Mouse (Mus musculus) heart, postnatal 25 days (tissue): ENCODE results near the gene Igflr1. TPM values are rescaled to one million over a fixed set of nuclear protein-coding genes. Genes with fewer than 3 reads are reported as not detected.

Experiments used
- DNase-seq: peaks from one replicate; pipeline ENCODE4 v3.0.0; 2022; ENCODE audit warnings: low spot score
- intact Hi-C: fragments of 180-260 bp; cut with DNase I; formaldehyde crosslinking; loops from one replicate; pipeline ENCODE4 v1.15.1; 2025
- total RNA-seq, 2 experiments: library from RNA; stranded (reverse); gene quantifications; 2 replicates each; pipeline ENCODE4 v1.2.3; 2021

The Igflr1 gene
- total RNA-seq, 2 experiments from 2014 or later: 1.3 to 1.6 TPM

DNA sequence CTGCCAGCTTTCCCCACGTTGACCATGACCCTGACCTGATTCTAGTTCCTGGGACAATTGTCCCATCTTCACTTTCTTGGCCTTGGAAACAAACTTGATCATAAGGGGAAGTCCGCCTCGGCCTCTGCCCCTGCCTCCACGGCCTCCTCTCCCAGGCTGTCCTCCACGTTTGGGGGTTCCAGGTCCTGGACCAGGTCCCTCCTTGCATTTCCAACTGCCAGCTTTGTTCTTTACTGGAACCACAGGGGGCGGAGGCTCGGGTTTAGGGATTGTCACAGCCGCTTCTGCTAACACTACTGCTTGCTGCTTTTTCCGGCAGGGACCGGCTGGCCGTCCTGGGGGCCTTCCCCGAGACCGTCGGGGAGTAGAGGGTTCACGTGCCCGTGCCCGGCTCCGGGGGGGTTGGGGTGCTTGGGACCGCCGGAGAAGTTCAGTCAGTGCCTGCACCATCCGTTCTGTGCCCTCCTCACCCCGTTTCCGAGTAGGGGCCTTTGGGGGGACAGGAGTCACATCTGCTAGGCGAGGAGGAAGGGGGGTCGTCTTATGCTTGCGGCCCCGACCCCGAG lies 21.3 kb downstream of the Igflr1 start:
- DNase-seq: no peak
- intact Hi-C loops: loop anchor here (1.0 to 10.0 kb wide), 3 partner anchors 21 to 368 kb away; partner anchors contain the start of genes Igflr1 and Usf2

DNA sequence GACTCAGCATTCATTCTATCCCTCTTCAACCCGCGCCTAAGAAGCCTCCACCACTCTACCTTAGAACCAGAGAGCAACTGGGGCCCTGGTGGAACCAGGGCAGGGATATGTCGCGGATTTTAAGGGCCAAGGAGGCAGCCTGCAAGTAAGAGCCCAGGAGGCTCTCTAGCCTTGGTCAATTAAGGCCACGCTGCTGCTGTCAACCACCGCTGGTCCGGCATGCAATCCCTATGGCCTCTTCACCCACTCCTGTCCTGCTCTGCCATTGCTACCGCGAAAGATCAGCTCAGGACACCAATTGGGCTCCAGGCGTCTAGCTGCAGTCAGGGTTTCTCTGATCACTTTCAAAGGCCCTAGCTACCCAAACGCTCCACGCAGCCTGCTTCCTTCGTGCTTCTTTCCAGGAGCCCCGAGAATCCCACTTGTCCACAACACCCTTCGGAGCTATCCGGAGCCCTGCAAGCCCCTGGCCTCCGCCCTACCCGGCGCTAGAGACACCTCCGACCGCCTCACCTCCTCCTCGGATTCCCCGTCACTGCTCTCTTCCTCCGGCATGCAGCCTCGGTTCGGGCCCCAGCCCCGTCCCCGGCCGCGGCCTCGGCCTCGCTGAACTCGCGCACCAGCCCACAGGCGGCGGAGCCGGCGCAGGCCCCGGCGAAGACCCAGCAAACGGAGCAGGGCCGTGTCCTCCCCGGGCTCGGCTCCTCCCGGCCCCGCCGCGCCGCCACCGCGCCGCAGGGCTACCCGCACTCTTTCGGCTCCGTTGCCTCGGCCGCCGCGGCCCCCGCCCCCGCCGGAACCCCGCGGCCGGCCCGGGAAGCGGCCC lies 22.8 kb downstream of the Igflr1 start:
- intact Hi-C loops: loop anchor here (5.0 to 10.0 kb wide), 2 partner anchors 79 to 367 kb away; partner anchors contain the start of gene Usf2

DNA sequence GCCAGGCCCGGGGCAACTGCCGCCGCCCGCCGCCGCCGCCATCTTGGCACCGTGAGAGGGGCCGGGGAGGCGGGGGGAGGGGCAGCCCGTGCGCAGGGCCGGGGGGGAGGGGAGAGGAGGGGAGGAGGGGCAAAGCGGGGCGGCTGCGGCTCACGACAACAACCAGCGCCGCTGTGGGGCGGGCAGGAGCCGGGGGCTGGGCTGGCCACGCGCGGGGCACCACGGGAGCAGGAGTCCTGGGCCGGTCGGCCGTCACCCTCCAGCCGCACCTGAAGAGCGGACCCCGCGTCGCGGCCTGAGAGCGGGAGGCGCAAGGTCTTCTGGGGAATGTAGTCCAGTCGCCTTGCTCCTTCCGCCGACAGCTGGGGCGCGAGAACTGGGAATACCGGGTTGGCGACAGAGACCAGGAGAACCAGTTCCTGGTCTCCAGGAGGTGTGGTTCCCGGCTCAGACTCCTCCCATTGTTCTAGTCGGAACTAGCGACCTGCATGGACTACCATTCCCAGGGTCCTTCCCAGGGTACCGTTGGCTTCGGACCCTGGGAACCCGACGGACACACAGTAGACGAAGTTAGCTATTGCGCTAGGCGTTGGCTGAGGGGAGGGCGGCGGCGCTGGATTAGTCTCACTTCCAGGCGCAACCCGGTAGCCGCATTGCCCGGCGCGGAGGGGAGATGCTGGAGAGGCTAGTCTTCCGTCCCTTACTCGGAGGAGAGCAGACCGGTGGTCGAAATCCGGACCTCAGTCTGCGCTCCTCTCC lies 23.6 kb downstream of the Igflr1 start, which contains the start of gene Kmt2b:
Gene Kmt2b (minus strand): TSS at position 51 of the 759 bp plus-strand sequence.
- peak; percentile 97 for DNase-seq
- intact Hi-C loops: loop anchor here (1.0 to 10.0 kb wide), 3 partner anchors 24 to 366 kb away; partner anchors contain the start of gene Usf2

More for the DNA sequence above, 22.8 kb downstream of the Igflr1 start:
- peak; percentile 16 for DNase-seq

DNA sequence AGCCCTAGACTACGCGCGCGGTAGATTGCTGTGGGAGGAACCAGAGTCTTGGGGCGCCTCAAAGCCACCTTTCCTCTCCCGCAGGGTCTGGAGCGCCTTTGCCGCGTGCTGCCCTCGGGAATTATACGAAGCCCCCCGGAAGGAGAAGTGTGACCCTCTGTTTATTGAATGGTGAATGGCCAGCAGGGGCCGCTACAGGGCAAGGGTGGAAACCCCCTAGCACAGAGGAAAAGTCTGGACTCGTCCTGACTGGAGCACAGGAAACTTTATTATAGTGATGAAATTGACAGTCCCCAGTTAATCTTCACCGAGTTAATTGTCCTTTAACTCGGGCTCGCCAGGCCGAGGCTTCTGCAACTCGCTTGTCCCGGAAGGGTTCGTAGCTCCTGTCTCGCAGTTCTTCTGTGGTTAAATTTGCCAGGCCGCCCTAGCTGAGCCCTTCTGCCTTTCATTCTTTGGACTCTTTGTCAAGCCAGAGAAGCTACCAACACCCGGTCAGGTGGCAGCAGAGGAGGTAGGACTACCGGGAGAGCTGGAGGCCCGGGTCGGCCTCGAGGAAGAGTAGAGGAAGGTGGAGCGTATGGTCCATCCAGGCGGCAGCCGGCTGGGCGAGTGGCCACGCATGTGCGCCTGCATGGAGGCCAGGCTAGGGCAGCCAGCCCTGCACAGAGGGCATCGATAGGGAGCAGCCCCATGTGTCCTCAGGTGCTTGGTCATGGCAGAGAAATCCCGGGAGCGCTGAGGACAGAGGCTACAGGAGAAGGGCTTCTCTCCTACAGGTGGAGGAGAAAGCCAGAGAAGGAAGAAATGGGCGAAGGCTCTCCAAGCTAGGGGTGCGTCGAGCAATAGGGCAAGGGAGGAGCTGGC lies 24.4 kb downstream of the Igflr1 start:
- peak; percentile 63 for DNase-seq
- intact Hi-C loops: loop anchor here (1.0 to 10.0 kb wide), 5 partner anchors 15 to 365 kb away; partner anchors contain the start of genes Ffar1 and Usf2

DNA sequence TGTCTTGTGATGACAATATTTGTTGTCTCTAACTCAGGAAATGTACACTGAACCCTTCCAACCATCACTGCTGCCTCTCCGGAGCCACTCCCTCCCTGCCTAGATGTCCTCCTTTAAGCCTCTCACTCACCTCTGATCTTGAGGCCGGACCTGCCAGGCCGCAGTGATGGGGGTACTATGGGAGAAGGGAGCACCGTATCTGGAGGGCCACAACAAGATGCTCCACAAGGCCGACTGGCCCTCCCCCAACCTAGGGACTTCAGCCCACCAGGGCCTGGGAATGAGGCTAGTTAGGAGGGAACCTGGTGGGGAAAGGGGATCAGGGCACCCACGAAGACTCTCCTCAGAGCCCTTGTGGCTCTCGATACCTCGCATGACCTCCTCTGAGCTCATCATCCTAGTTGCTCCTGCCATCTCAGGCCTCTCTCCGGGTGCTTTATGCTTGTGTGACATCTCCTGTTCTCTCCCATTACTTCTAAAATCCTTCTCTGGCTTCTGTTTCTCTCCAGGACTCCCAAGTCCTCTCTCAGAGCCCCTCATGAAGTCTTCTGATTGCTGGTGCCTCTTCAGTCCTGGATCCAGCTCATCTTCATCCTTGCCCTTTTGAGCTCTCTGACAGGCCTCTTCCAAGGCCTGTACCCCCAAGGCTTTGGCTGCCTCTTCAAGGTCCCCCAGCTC lies 25.8 kb downstream of the Igflr1 start:
- intact Hi-C loops: loop anchor here (2.0 to 5.0 kb wide), 2 partner anchors 14 to 271 kb away; partner anchors contain the start of gene Ffar1
- DNase-seq: no peak

DNA sequence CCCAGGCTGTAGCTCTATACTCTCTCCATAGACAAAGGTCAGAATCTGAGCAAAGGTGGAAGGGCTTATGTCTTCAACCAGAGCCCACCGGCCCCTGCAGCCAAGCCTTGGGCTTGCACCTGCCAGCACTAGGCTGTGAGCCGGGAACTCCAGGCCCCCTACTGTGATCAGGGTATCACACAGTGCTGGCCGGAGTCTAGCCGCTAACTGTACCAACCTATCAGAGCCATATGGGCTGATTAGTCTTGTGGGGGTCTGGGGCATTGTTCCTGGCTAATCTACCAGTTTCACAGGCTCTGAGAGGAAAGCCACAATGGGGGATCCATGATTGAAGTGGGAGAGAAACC lies 26.4 kb downstream of the Igflr1 start:
- DNase-seq: no peak
- intact Hi-C loops: loop anchor here (2.0 to 5.0 kb wide), 2 partner anchors 13 to 271 kb away; partner anchors contain the start of gene Ffar1

DNA sequence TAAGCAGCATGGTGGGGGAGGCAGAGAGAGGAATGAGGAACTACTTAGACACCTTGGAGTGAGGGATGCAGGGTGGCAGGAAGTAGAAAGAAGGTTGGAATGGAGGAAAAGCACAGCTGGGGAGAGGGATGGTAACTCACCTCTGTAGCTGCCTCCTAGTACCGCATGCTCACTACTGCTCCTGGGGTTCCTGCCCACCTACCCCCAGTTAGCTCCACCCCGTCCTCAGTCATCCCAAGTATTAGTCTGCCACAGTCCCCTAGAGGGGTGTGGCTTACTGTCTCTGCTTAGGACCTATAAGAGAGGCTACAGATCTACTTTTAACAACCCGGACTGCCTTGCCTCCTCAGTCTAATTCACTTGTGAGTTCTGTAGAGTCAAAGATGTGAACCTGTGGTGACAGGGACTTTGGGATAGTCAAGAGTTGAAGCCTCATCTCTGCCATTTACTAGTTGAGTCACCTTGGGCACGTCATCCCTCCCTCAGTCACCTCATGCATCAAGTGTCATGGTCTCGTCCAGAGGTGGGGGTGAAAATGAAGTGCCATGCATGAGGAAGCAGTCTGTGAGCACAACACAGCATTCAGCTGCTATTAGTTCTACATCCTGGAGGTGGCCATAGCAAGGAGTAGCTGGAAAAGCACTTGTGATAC lies 27.7 kb downstream of the Igflr1 start:
- no peak for DNase-seq
- intact Hi-C loops: loop anchor here (5.0 kb wide), 1 partner anchor 269 kb away; the partner anchor contains the start of gene Ffar1

DNA sequence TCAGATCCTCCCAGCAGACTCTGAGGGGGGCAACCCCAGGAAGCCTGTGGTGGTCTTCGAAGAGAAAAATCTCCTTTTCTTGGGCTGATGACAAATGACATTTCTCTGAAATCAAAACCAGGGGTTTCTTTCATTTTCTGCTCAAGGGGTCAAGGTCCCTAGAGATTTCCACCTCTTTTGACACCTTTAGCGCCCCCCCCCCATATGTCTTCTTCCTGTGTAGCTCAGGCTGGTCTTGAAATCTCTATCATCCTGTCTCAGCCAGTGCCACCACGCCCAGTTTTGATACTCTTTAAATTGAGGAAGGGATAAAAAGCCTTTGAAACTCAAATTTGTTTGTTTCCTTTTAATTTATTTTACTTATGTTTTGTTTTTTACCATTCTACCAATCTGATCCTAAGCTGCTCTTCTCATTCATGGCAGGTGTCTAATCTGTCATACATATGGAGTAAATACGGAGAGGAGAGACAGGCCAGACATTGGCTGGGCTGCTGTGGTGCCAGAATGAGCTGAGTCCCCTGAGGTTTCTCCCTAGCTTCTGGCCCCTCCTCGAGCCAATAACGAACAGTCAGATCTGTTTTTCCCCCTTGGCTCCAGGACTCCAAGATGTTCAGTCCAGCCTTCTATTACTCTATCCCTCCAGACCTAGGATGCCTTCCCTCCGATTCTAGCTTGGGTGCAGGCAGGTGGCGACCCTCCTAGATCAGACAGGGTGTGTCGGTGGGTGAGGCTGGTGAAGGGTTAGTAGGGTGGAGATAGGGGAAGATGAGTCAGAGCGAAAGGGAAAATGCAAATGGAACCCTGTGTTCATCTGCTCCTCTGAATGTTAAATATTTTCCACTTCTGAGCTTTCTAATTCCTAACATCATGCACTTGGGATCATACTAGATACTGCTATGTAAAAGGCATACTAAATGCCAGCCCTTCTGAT lies 28.6 kb downstream of the Igflr1 start:
- no peak for DNase-seq
- intact Hi-C loops: loop anchor here (5.0 kb wide), 1 partner anchor 268 kb away; the partner anchor contains the start of gene Ffar1

DNA sequence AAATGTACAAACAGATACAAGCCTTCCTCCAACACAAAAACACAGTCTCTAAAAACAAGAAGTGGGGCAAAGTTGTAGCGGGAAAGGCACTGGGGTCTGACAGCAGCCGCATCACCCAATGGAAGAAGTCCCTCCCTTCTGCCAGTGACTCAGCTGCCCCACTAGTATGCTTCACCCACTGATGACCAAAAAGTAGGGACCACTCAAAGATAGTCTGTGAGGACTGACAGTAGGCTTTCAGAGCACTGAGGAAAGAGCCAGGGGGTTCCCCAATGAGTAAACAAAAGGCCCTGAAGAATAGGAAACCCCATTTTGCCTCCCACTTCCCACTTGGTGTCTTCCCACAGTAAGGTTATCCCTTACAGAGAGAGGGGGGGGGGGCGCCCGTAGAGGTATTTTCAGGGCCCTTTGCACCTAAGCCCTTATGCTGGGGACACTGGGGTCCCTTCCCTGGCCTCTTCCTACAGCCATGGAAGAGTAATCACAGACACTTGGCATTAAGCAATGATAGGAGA lies 29.3 kb downstream of the Igflr1 start:
- intact Hi-C loops: loop anchor here (5.0 kb wide), 1 partner anchor 268 kb away; the partner anchor contains the start of gene Ffar1
- DNase-seq: no peak

DNA sequence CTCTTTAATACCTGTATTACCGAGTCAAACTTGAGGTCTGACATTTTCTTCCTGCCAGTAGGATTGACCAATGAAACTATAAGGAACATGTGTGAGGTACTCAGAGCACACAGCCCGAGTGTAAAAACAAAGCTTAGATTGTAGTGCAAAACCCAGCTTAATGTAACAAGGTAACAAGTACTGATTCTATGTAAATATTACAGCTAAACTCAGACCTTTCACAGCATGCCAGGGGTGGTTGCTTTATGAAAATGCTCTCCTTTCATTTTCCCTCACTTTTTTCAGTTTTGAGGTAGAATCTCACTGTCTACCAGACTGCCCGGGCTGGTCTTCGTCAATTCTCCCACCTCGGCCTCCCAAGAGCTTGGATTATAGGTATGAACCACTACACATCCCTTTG lies 30.9 kb downstream of the Igflr1 start:
- DNase-seq: no peak
- intact Hi-C loops: no loop called here

DNA sequence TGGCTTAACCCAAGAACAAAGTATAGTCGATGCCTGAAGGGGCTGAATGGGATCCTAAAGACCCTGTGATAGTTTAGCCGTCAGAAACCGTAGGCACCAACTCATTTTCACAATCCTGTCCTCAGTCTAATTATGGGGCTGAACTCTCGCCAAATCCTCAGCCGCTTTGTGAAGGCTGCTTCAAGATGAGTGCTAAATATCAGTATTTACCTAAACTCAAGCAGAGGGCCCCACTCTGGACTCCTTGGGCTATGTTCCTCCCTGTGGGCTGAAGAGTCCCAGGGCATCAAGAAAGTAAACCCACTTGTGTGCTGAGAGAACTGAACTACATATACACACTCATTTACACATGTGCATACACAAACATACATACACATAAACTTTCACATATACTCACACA lies 31.6 kb downstream of the Igflr1 start:
- intact Hi-C loops: no loop called here
- no peak for DNase-seq

DNA sequence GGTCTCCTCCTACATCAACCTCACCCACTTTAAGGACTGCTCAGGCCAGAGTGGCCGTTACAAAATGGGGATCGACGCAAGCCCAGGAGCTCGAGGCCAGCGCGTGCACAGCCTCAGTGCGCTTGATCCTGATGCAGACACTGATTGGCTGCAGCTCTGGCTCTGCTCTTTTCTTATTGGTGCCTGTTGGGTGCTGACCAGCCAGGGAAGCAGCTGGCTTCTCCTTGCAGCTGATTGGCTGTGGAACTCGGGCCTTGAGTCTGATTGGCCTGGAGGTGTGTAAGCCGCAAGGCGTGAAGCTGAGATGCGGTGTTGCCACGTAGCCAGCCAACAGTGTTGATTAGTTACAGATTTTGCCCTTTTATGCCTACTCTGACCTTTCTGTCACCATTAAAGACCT lies 33.6 kb downstream of the Igflr1 start, which contains the start of gene Zbtb32:
Gene Zbtb32 (minus strand): TSS at position 124 of the 400 bp plus-strand sequence.
- no peak for DNase-seq
- intact Hi-C loops: no loop called here

DNA sequence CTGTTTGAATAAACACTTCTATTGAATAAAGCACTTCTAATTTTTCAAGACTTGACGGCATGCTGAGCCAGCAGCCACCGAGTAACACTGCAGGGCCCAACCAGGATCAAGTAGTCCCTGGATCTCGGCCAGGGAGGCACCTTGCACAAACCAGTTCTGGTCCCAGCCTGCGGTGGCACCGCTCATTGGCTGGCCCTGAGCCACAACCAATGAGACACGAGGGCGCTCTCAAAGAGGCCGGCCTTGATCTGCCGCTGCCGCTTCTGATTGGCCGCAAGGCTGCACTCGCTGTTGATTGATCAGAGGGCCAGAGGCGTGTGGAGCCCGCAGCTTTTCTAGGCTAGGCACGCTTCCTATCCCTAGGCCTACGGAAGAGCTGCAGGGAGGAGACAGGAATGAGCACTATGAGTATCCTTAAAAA lies 34.7 kb downstream of the Igflr1 start:
- peak; percentile 70 for DNase-seq
- intact Hi-C loops: no loop called here

DNA sequence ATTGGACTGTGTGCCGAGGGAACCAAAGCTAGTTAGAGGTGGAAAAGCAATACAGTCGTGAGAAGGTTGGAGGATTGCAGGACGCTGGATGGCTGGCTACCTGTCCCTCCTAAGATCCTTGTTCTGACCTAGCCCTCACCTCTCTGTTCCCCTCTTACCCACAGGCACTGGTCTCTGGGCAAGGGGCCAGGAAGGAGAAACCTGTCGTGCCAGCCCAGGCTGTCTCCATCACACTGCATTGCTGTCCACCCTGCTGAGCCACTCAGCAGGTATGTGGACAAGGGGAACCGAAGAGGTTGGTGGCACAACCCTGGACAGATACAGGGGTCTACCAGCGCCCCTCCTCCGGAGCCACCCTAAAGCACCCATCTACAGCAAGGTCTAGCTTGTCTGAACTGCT lies 35.4 kb downstream of the Igflr1 start:
- intact Hi-C loops: no loop called here
- no peak for DNase-seq

DNA sequence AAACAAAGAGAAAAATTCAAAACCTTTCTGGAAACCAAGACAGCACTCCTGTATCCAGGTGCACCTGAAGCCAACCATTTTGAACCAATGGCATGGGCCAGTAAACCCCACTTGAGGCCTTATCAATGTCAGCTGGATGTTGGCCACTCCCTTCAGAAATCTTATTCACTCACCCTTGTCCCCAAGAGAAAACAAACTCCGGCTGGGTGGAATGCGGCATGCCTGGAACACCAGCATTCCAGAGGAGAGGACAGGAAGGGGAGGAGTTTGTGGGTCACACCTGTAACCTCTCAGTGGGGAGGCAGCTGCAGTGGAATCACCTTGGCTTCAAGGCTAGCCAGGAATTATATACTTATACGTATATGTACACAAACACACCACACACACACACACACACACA lies 37.4 kb downstream of the Igflr1 start:
- DNase-seq: no peak
- intact Hi-C loops: no loop called here

DNA sequence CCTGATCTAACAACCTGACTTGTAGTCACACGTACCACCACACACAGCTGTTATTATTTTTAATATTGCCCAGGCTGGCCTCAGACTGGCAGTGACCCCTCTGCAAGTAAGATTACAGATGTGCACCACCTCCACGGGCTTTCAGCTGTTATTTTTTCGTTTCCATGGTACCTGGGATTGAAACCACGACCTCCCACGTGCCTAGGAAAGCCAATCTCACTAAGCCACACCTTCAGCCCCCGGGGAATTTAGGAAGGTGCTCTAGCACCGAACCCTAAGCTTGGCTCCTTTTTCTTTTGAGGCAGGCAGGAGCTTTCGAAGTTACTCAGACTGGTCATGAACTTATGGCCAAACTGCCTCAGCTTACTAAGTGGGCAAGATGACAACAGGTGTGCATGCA lies 39.2 kb downstream of the Igflr1 start:
- DNase-seq: no peak
- intact Hi-C loops: loop anchor here (2.0 kb wide), 1 partner anchor 14 kb away; no protein-coding TSS in a partner anchor

DNA sequence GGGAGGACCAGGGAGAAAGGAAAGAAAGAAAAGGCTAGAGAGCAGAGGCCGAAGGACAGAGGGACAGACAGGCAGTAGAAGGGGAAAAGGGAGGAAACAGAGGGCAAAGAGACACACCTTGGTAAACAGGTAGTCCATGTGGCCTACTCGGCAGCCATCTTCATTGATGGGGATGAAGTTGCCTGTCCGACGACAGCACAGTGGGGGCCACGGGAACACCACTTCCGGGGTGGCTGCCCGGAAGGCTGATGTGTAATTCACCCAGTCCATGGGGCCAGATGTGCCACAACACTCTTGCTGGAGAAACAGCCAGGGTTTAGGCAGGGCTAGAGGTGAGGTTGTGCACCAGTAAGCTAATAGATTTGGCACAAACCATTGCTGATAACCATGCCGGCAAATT lies 39.7 kb downstream of the Igflr1 start:
- DNase-seq: no peak
- intact Hi-C loops: loop anchor here (2.0 kb wide), 1 partner anchor 14 kb away; no protein-coding TSS in a partner anchor
